Mouse (Mus musculus): ENCODE measurements around the gene Npm3. TPM values are rescaled to one million over a fixed set of nuclear protein-coding genes. Genes with fewer than 3 reads are reported as not detected.

Npm3 gene
- polyA plus RNA-seq, 1 experiment from 2014 or later = 13.1 TPM

DNA sequence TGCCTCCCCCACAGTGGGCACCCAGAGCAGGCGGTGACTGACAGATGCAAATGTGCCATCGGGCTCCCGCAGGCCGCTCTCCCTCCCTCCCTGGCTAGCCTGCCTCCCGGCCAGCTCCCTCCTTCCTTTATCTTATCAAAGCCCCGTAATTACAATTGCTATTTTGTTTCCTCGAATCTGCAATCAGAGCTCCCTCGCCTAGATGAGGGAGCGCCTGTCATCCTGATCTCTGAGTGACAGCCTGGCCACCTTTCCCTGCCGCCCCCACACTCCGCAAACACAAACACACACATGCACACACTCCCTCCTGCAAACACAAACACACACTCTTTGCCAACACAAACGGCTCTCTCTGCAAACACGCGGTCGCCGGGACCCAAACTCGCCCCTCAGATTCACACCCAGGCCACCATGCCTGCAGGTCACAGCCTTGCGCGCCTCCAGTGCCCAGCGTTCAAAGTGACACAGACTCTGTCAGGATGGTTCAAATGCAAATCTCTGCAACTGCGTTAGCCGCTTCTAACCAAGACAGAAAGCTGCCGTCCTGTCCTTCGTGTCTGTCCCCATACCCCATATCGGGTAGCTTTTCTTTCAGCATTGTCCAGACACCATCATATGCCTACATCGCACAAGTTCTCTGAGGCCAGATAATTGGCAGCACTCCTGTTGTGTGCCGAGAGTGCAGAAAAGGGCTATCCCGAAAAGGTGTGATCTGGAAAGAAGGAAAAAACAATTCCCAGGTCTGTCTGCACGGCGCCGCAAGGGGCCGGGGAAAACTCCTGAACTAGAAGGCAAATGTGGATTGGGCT lies 3.8 kb downstream of the Npm3 start:
- ATAC-seq = no peak

DNA sequence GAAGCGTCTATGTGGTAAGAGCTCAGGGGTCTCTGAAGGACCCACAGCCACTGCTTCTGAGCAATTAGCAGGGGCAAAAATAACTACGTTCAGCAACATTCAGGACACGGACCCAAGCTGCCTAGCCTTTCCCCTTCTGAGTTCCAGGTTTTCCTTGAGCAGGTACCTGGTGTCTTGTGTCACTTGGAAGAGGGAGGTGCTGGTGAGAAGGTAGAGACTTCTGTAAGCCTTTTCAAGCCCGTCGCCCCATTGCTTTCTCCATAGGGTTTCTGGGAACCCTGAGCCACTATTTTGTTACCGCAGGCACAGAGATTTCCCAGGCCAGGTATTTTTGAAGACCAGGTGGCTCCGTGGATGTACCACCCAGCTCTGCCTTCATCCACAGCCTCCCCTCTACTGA lies 5.8 kb downstream of the Npm3 start:
- H3K36me3 ChIP-seq (ENCODE audit: control insufficient read depth, insufficient read depth, low read length) = no peaks in the 10 kb centered on the region
- no peaks in the 10 kb centered on the region for H3K9me3 ChIP-seq (ENCODE audit: control insufficient read depth, low read length)
- H3K9ac ChIP-seq (ENCODE audit: low read depth, low read length) = no peak overlapping the region
- no peak overlapping the region for H3K27ac ChIP-seq (ENCODE audit: low read length)
- WGBS = 29% methylated on average over 7 of the region's 7 CpGs
- H3K4me2 ChIP-seq (ENCODE audit: low read depth, low read length) = no peak overlapping the region
- H3K4me3 ChIP-seq (ENCODE audit: low read length) = no peak overlapping the region
- H3K27me3 ChIP-seq (replicated peaks; ENCODE audit: control insufficient read depth, insufficient read depth, low read length) = peaks cover 75% of the 10 kb centered on the region
- no peak for ATAC-seq
- peaks cover 37% of the 10 kb centered on the region for H3K4me1 ChIP-seq (ENCODE audit: control insufficient read depth, insufficient read depth, low read length)

More for the DNA sequence above, 3.8 kb downstream of the Npm3 start:
- no peak overlapping the region; the same call in 1 of the 2 replicates for H3K9ac ChIP-seq (ENCODE audit: low read depth, low read length)
- H3K4me2 ChIP-seq (ENCODE audit: low read depth, low read length) = peak overlapping the region; percentile 14
- no peaks in the 10 kb centered on the region for H3K36me3 ChIP-seq (ENCODE audit: control insufficient read depth, insufficient read depth, low read length)
- H3K4me3 ChIP-seq (ENCODE audit: low read length) = peak overlapping the region; percentile 7; the same call in 1 of the 2 replicates
- WGBS = 7% methylated on average over 32 of the region's 32 CpGs
- H3K27ac ChIP-seq (ENCODE audit: low read length) = no peak overlapping the region
- no peaks in the 10 kb centered on the region for H3K9me3 ChIP-seq (ENCODE audit: control insufficient read depth, low read length)
- peaks cover 42% of the 10 kb centered on the region for H3K4me1 ChIP-seq (ENCODE audit: control insufficient read depth, insufficient read depth, low read length)
- H3K27me3 ChIP-seq (replicated peaks; ENCODE audit: control insufficient read depth, insufficient read depth, low read length) = peaks cover 58% of the 10 kb centered on the region

DNA sequence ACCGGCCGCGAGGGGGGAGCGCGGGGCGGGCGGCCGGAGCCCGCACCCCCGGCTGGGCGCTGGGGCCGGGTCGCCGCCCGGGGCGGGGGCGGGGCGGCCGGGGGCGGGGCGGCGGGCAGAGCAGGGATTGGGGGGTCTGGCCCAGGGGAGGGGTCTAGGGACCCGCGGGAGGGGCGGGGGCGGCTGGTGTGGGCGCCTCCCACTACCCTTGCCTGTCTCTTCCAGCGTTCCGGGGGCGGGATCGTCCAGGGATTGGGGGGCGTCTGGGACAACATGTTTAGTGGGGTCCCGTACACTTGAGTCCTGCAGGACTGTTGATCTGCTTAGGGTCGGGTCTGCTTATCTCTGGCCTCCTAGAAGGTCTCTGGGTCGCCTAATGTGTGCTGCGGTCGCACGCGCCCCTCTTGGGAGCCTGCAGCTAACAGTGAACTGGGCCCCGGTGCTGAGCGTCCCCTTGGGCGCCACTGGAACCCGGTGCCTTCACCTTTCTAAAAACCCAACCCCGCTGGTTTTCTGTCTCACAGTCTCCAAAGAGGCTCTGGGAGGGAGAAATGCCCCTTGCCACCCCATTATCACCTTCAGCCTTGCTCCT lies 6.3 kb downstream of the Npm3 start:
- Histone ChIP-seq H3K27me3 (replicated peaks; ENCODE audit: control insufficient read depth, insufficient read depth, low read length) (peaks cover 79% of the 10 kb centered on the region), H3K4me3 (ENCODE audit: low read length) (peak overlapping the region; percentile 48), H3K4me2 (ENCODE audit: low read depth, low read length) (peak overlapping the region; percentile 81), H3K9ac (ENCODE audit: low read depth, low read length) (0 out of 2 replicates have a peak overlapping the region, but pooled peaks have one; percentile 35), H3K36me3 (ENCODE audit: control insufficient read depth, insufficient read depth, low read length) (no peaks in the 10 kb centered on the region), H3K4me1 (ENCODE audit: control insufficient read depth, insufficient read depth, low read length) (peaks cover 31% of the 10 kb centered on the region), H3K9me3 (ENCODE audit: control insufficient read depth, low read length) (no peaks in the 10 kb centered on the region), H3K27ac (ENCODE audit: low read length) (no peak overlapping the region)
- no peak for ATAC-seq
- WGBS = 2% methylated on average over 26 of the region's 44 CpGs

DNA sequence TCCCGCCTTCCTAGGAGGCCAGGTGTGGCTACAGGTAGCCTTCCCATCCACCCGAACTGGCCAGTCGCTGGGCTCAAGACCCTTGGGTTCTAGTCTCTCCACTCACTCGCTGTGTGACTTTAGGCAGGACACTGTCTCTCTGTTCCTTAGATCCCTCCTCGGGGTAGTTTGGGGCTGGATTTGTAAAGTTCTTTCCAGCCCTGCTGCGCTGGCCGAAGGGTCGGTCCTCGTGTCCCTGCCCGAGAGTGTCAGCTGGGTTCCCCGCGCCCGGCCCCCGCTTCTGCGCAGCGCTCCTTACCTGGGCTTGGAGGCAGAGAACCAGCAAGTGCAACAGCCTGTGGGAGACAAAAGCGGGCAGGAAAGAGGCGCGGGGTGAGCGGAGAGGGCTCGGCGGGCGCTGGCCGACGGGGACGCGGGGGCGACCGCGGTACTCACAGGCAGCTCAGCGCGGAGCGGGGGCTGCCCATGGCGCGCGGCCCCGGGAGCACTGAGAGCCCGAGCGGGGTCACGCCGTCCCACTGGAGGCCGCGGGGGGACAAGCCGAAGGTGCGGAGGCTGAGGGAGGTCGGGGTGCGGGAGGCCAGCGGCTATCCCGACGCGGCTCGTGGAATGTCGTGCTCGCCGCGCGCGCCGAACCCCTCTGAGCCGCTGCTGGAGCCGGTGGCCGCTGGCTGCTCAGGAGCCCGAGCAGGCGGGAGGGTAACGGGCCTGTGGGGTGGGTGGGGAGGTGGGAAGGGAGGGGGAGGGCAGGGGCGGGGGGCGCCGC lies 7.0 kb downstream of the Npm3 start, which contains the start of gene Fgf8:
TSS of gene Fgf8 (minus strand) at position 698 of the 766 bp plus-strand sequence.
- peak within 1 kb of the TSS; percentile 48 for H3K4me3 ChIP-seq (ENCODE audit: low read length)
- H3K9me3 ChIP-seq (ENCODE audit: control insufficient read depth, low read length) = no peaks in the 10 kb centered on the region
- ATAC-seq = no peak
- H3K27ac ChIP-seq (ENCODE audit: low read length) = no peak within 1 kb of the TSS
- WGBS = under 1% methylated on average over 53 of the region's 68 CpGs
- no peaks in the 10 kb centered on the region for H3K36me3 ChIP-seq (ENCODE audit: control insufficient read depth, insufficient read depth, low read length)
- H3K4me1 ChIP-seq (ENCODE audit: control insufficient read depth, insufficient read depth, low read length) = peaks cover 30% of the 10 kb centered on the region
- peak within 1 kb of the TSS; percentile 35; the same call in 1 of the 2 replicates for H3K9ac ChIP-seq (ENCODE audit: low read depth, low read length)
- H3K4me2 ChIP-seq (ENCODE audit: low read depth, low read length) = peak within 1 kb of the TSS; percentile 81
- H3K27me3 ChIP-seq (replicated peaks; ENCODE audit: control insufficient read depth, insufficient read depth, low read length) = peaks cover 86% of the 10 kb centered on the region

DNA sequence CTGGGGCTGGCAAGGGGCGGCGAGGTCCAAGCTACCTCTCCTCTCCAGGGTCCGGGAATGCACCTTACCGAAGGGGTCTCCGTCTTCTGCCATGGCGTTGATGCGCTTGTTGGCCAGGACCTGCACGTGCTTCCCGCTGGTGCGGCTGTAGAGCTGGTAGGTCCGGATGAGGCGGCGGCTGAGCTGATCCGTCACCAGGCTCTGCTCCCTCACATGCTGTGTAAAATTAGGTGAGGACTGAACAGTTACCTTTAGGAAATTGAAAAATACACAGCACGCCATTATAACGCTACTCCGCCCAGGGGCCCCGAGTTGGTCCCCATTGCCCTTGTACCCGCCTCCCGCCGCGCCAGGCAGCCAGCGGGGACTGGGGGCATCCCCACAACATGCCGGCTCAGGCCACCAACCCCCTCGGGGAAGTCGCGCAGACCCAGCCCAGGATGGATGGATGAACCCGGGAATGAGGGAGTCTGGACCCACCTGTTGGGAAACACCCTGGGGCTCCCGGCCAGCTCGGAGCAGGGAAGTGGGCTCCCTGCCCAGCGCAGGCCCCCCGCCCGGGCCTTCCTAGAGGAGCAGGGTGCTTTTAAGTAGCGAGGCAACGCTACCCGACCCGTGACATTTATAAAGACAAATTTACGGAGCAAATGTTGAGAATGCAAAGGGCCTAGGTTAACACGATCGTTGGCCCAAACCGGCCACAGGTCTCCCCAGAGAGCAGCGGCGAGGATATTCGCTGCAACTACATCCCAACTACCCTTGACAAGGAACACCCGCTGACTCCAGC lies 7.8 kb downstream of the Npm3 start:
- H3K4me3 ChIP-seq (ENCODE audit: low read length) = peak overlapping the region; percentile 0; the same call in 1 of the 2 replicates
- H3K36me3 ChIP-seq (ENCODE audit: control insufficient read depth, insufficient read depth, low read length) = no peaks in the 10 kb centered on the region
- WGBS = 4% methylated on average over 45 of the region's 45 CpGs
- H3K27me3 ChIP-seq (replicated peaks; ENCODE audit: control insufficient read depth, insufficient read depth, low read length) = peaks cover 89% of the 10 kb centered on the region
- no peak overlapping the region for H3K9ac ChIP-seq (ENCODE audit: low read depth, low read length)
- no peak for ATAC-seq
- no peak overlapping the region for H3K4me2 ChIP-seq (ENCODE audit: low read depth, low read length)
- peaks cover 34% of the 10 kb centered on the region for H3K4me1 ChIP-seq (ENCODE audit: control insufficient read depth, insufficient read depth, low read length)
- no peak overlapping the region for H3K27ac ChIP-seq (ENCODE audit: low read length)
- H3K9me3 ChIP-seq (ENCODE audit: control insufficient read depth, low read length) = no peaks in the 10 kb centered on the region

DNA sequence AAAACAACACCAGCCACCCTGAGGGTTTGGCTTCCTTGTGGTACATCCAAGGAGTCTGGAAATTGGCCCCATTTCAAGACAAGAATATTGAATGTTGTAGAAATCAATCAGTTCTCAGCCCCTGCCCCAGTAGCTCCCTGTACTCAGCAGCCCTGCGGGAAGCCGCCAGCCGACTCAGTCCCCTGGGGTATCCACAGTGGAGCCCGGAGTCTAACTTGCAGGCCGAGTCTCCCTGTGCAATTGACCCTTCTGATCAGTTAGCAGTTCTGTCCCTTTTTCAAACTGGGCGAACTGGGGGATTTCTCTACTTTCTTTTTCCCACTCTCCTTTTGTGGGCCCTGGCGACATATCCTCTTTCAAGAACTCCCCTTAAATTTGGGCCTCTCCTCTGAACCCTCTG lies 8.6 kb downstream of the Npm3 start:
- Histone ChIP-seq H3K27me3 (replicated peaks; ENCODE audit: control insufficient read depth, insufficient read depth, low read length) (peaks cover 85% of the 10 kb centered on the region), H3K9ac (ENCODE audit: low read depth, low read length) (no peak overlapping the region), H3K4me2 (ENCODE audit: low read depth, low read length) (no peak overlapping the region), H3K4me1 (ENCODE audit: control insufficient read depth, insufficient read depth, low read length) (peaks cover 27% of the 10 kb centered on the region), H3K27ac (ENCODE audit: low read length) (no peak overlapping the region), H3K4me3 (ENCODE audit: low read length) (no peak overlapping the region), H3K36me3 (ENCODE audit: control insufficient read depth, insufficient read depth, low read length) (no peaks in the 10 kb centered on the region), H3K9me3 (ENCODE audit: control insufficient read depth, low read length) (no peaks in the 10 kb centered on the region)
- ATAC-seq = no peak
- 8% methylated on average over 7 of the region's 7 CpGs for WGBS

DNA sequence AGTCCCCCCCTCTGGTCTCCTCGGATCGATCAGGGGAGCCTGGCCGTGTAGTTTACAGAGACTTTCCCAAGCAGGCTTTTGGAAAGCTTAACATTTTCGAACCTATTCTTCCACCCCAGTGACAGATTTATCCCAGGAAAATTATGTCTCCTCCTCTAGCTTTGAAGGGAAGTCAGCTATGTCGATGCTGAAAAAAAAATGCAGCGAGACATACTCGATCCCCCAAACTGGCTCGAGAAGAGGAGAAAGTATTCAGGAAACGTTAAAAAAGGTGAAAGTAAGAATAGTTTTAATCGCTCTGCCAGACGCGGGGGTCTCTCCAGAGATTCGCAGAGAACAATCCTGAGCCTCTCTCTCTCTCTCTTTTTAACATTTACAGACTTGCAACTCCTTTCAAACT lies 9.2 kb downstream of the Npm3 start:
- ATAC-seq = no peak
- Histone ChIP-seq H3K9ac (ENCODE audit: low read depth, low read length) (no peak overlapping the region), H3K4me1 (ENCODE audit: control insufficient read depth, insufficient read depth, low read length) (peaks cover 24% of the 10 kb centered on the region), H3K4me3 (ENCODE audit: low read length) (no peak overlapping the region), H3K27ac (ENCODE audit: low read length) (no peak overlapping the region), H3K36me3 (ENCODE audit: control insufficient read depth, insufficient read depth, low read length) (no peaks in the 10 kb centered on the region), H3K9me3 (ENCODE audit: control insufficient read depth, low read length) (no peaks in the 10 kb centered on the region), H3K27me3 (replicated peaks; ENCODE audit: control insufficient read depth, insufficient read depth, low read length) (peaks cover 80% of the 10 kb centered on the region), H3K4me2 (ENCODE audit: low read depth, low read length) (no peak overlapping the region)
- WGBS = 10% methylated on average over 13 of the region's 13 CpGs

DNA sequence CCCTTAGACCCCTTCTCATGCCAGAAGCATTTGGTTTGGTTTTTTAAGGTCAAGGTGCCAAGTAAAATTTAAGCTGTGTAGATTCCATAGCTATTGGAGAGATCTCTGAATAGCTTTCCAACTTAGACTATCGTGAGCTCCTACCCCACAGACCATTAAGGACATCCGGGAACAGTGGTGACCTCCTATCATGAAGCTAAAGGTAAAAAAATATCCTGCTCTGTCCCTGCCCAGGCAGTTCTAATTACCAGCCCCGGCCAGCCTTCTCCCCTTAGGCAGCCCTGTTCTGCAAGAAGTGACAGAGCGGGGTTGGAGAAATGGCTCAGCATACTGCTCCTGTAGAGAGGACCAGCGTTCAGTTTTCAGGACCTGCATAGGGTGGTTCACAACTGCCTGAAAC lies 10.9 kb downstream of the Npm3 start:
- Histone ChIP-seq H3K36me3 (ENCODE audit: control insufficient read depth, insufficient read depth, low read length) (no peaks in the 10 kb centered on the region), H3K4me3 (ENCODE audit: low read length) (no peak overlapping the region), H3K27me3 (replicated peaks; ENCODE audit: control insufficient read depth, insufficient read depth, low read length) (peaks cover 67% of the 10 kb centered on the region), H3K9me3 (ENCODE audit: control insufficient read depth, low read length) (no peaks in the 10 kb centered on the region), H3K4me1 (ENCODE audit: control insufficient read depth, insufficient read depth, low read length) (peaks cover 27% of the 10 kb centered on the region), H3K4me2 (ENCODE audit: low read depth, low read length) (no peak overlapping the region), H3K27ac (ENCODE audit: low read length) (no peak overlapping the region), H3K9ac (ENCODE audit: low read depth, low read length) (no peak overlapping the region)
- ATAC-seq = no peak
- WGBS = 72% methylated on average over 5 of the region's 5 CpGs

Measured in intestine, embryonic 16.5 days (tissue).